Mouse (Mus musculus): Measurements from ENCODE around the gene Frat2.

The Frat2 gene

DNA sequence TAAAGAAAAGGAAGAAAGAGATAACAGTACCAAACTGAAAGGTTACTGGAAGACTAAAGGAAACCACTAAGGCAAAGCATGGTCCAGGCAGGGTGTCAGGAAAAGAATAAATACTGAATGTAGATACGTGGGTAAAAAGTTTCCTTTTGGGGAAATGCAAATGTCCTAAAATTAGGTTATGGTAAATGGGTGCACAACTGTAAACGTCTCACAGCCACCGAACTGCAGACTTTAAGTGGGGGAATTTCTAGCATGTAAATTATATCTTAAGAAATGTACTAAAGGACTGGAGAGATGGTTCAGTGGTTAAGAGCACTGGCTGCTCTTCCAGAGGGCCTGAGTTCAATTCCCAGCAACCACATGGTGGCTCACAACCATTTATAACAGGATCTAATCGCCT lies 29.2 kb downstream of the Frat2 start:
- DNase-seq (ENCODE audit: low spot score in 2 of 2): no peak

DNA sequence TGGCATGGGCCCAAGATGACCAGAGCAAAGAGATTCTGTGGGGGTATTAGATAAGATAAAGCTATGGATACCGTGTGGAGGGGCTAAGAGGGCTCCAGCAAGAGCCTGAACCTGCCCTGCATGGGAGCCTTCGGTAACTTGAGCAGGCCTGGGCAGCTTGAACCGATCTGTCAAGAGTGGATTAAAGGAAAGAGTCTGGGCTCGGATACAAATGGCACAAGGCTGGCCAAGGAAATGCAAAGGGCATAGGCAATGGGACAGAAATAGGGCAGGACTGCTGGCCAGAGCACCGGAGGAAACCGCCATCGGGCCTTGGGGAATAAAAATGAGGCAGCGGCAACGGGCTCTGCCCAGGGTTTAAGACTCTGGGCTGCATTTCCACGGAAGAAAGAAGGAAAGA lies 30.6 kb downstream of the Frat2 start:
- DNase-seq (ENCODE audit: low spot score in 2 of 2): no peak

DNA sequence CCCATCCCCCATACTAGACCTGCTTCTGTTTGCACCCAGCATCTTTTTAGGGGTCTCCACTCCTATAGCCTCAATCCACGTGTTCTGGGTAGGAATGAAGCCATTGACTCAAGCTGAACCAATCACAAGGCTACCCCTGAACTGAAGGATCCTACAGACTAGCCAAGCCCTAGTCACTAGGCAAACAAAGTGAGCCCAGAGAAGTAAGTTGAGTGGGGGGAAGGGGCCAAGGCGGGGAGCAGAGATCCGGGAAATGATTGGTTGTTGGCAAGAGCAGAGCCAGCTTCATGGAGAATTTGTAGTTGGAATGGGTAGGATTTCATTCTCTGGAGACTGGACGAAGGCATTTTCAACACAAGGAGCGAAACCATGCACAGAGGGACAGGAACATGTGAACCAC lies 31.0 kb downstream of the Frat2 start:
- DNase-seq (ENCODE audit: low spot score in 2 of 2): no peak

DNA sequence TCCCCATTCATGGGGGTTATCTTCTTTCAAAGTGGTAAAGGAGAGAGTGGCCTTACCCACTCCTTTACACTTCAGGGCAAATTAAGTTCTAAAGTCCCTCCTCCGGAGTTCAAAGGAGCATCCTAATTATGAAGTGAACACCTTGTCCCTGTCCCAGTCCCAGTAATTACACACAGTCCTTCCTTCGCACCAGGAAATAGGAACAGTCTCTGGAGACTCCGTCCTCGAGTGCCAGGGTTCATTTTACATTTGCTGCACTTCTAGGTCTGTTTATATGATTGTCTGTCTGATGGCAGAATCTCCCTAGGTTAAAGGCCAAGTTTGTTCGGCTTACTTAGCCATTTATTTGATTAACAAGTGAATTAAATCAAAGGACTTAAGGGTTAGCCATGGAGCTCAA lies 31.5 kb downstream of the Frat2 start:
- DNase-seq (ENCODE audit: low spot score in 2 of 2): no peak

DNA sequence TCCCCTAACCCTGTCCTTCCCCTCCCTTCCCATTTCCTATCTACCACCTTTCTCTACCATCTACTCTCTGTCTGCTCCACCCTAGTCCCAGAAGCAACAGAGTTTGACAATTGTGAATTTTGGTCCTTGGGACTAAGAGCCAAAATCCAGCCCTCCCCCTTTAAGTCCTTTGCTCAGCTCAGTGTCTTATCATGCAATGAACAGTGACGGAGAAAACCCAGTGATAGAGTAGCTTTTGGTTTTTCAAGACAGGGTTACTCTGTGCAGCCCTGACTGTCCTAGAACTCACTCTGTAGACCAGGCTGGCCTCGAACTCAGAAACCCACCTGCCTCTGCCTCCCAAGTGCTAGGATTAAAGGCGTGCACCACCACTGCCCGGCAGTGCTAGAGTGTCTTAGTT lies 34.6 kb downstream of the Frat2 start:
- DNase-seq (ENCODE audit: low spot score in 2 of 2): no peak

DNA sequence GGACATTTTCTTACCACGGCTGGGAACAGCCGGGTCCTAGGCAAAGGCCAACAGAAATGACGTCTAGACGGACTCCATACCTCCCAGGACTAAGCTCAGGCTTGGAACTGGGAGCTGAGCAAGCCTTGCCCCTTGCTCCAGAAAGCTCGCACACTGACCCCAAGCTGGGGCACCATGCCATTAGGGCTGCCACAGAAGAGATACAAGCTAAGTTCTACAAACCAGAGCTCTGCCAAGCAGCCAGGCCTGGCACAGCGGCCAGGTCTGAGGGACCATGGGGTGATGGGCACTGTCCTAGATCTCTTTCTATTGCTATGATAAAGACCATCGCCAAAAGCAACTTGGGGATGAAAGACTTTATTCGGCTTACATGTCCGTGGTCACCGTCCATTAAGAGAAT lies 35.4 kb downstream of the Frat2 start:
- no peak for DNase-seq (ENCODE audit: low spot score in 2 of 2)

DNA sequence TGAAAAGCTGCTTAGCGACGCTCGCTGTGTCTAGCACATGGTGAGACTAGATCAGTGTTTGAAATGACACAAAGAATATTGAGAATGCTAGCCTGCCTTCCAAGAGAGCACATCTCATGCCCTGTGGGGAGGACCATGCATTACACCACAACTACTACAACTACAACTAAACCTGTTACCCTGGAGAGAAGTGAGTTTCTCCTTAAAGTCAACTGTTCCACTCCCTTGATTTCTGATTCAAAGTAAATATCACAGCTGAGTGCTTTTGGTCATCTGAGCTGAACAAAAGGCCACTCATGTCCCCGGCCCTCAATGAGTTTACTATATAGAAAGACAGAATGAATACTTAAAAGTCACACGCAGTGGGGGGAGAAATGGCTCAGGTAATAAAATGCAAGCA lies 37.9 kb downstream of the Frat2 start:
- DNase-seq (ENCODE audit: low spot score in 2 of 2): no peak

DNA sequence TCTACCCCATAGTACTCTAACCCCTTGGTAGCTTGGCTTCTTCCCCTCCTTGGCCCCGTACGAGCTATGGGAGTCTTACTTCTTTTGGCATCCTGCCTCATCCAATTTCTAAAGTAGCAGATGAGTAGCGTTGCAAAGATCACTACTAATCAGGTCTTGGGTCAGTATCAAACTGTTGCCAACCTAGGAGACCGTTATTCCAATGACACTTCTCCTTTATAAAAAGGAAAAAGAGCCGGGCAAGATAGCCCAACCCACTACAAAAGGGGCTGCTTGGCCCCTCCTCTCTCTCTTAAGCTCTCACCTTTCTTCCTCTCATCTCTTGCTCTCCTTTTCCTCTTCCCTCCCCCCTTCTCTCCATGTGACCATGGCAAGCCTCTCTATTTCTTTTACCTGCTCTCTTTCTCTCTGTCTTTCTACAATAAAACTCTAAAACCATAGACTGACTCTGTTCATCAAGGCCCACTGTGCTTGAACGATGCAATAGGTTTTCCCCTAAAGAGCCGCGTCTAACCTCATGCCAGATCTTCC lies 39.8 kb downstream of the Frat2 start:
- DNase-seq (ENCODE audit: low spot score in 2 of 2): no peak

DNA sequence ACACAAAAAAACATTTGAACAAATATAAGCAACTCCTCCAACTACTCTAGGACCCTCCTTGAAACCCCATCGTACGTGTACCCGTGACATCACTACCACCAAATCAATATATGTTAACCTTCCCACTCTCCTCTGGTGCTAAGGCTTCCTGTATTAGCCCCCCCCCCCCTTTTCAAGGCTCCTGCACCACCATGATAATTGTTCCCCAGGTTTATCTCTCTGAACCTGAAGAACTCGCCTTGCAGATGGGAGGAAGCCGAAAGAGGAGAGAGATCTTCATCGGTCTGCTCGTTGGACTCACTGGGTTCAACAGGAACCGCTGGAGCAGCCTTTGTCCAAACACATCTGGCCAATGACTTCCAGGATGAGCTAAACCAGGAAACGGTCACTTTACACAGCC lies 40.4 kb downstream of the Frat2 start:
- DNase-seq (ENCODE audit: low spot score in 2 of 2): no peak

DNA sequence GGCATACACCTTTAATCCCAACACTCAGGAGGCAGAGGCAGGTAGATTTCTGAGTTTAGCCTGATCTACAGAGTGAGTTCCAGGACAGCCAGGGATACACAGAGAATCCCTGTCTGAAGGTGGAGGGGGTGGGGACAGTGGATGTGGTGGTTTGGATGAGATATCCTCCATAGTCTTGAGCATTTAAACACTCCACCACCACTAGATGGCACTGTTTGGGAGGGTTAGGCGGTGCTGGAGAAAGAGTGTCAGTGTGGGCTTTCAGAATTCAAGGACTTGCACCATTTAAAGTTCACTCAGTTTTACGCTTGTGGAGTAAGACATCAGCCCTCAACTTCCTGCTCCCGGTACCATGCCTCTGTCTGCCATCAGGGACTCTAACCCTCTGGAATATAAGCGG lies 42.1 kb downstream of the Frat2 start:
- no peak for DNase-seq (ENCODE audit: low spot score in 2 of 2)

DNA sequence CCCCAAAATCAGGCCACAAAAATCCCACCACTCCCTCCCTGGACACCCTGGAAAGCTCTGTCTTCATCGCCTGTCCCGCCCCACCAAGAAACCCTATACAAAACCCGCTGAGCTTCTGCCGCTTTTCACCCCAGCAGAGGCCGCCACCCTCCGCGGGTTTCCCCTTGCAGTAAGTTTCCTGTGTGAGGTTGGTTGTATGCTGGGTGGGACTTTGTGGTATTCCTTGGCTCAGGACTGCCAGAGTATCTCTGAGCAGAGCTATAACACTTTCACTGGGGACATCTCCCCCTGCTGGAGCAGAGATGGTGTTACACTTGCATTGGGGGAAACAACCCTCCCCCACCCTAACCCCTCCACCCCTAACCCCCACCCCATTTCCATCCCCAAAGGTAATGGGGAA lies 44.6 kb downstream of the Frat2 start:
- DNase-seq (ENCODE audit: low spot score in 2 of 2): no peak

DNA sequence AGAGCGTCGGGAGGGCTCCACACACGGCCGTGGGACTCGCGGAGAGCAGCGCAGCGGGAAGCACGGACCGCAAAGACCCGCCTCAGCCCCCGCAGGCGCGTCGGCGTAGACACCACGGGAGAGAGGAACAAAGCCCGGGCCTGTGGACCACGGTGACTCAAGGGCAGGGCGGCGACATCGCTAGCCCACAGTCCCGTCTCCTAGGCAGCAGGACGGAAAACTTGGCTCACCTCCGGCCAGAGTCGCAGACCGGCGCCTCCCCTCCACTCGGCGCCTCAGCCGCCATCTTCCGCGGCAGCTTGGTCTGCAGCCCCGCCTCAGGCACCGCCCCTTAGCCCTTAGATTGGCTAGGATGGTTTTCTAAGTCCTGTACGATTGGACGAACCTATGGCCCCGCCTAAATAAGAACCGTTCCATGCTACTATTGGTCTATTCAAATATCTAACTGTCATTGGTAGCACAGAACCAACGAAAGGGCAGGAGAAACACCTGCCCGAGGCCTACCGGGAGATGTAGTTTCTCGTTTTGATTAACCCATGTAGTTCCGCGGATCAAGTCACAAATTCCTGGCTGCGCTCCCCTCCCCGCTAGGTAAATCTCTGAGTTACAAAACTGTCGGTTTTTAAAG lies 46.1 kb downstream of the Frat2 start, which contains the start of gene Arhgap19:
Gene Arhgap19 (minus strand): TSS at position 306 of the 628 bp plus-strand sequence.
- DNase-seq (ENCODE audit: low spot score in 2 of 2): peak; percentile 84 to 87

DNA sequence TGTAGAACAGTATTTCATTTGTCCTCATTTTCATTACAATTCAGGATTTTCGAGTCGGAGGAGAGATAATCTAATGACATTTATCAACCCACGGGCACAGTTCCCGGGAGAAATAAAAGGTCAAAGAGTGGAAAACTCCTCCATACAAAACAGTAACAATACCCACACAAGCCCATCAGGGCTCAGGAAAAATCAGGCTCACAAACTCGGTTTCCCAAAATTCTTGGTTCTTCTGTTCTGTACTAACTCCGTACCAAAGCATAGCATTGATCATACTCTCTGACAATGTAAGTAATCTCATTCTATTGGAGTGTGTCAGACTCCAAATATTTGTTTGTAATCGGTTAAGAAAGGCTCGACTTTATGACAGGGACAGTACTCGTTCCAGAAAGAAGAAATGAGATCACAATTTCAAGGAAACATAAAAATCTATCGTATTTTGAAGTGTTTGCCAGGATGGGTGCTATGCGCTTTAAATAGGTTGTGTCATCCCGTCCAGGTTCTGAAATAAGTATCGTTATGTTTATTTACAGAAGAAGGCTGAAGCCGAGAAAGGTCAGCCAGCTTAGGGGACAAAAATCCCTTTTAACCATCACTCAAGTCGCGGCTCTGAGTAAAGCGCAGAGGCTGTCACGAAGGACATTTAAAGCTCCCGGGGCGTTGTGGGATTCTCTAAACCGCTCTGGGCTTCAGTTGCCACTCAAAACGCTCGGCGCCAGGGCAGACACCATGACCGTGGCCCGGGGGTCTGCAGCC lies 46.8 kb downstream of the Frat2 start:
- no peak for DNase-seq (ENCODE audit: low spot score in 2 of 2)

DNA sequence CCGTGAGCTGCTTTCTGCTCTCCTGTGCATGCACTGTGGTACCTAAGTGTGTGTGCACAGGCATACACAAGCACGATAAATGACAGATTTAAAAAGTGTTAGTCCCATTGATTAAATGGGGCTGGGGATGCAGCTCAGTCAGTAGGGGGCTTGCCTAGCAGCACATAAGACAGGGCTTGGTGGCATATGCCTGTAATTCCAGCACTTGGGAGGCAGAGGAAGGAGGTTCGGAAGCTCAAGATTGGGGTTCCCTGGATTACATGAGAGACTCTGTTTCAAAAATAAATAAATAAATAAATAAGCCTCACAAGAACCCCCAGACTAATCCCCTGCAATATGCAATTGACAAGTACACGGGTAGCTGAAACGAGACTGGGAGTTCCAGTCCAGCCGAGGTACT lies 47.5 kb downstream of the Frat2 start:
- no peak for DNase-seq (ENCODE audit: low spot score in 2 of 2)

DNA sequence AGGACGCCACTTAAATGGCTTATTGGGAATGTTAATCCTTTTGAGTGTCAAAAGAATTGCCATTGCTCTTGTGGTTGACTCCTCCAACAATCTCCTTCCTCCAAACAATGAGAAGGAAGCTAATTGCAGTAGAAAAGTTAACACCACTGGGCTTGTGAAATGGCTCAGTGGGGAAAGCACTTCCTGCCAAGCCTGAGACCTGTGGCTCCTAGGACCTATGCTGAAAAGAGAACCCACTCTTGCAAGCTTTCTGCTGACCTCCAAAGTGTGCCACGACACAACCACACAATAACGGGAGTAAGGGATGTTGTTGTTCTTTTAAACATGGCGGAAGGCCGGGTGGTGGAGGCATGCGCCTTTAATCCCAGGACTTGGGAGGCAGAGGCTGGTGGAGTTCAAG lies 50.4 kb downstream of the Frat2 start:
- DNase-seq (ENCODE audit: low spot score in 2 of 2): no peak

DNA sequence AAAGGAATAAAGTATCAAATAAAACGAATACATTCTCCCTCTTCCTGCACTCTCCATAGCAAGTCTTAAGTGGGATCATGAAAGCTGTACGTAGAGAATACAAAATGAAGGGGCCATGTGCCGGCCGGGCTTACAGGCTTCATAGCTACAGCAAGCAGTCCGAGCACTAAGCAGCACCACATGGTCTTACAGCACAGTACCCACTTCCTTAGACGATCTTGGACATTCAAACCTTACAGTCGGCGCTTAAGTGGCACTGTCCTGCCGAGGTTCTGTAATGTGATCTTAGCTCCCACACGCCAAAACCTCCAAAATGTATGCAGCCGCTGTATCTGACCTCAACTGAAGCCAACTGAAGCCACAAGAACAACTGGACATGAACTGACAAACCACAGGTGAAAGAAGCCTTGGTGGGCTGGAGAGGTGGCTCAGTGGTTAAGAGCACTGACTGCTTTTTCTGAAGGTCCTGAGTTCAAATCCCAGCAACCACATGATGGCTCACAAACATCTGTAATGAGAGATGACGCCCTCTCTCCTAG lies 51.1 kb downstream of the Frat2 start:
- DNase-seq (ENCODE audit: low spot score in 2 of 2): no peak

DNA sequence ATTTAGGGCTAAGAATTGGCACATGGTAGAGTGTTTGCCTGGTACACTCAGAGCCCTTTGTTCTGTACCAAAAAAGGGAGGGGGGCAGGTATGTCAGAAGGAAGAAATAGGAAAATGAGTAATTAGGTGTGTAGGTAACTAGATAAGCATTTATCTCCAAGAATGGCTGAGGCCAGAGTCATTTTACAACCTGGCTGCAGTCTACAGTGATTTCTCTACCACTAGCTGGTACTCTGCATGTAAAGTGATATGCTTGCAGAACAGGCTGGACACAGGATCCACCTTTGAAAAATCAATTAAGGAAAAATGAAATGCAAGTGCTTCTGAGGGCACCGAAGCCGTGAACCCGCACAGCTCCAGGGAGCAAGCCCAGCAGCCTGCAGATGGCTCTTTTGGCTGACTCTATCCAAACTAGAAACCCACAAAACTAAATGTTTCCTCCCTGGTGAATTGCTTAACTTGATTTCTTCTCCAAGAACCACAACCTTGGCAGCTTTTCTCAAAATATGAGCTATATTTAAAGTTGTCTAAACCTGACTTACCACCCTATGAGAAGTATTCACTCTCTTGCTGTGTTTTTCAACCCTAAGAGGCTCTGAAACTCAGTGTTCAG lies 51.7 kb downstream of the Frat2 start:
- no peak for DNase-seq (ENCODE audit: low spot score in 2 of 2)
